Mouse (Mus musculus): ENCODE results near the gene Nrxn2. TPM values are rescaled to one million over a fixed set of nuclear protein-coding genes. Genes with fewer than 3 reads are reported as not detected.

The Nrxn2 gene
- polyA plus RNA-seq, 1 experiment from 2014 or later, result 0.47 TPM

DNA sequence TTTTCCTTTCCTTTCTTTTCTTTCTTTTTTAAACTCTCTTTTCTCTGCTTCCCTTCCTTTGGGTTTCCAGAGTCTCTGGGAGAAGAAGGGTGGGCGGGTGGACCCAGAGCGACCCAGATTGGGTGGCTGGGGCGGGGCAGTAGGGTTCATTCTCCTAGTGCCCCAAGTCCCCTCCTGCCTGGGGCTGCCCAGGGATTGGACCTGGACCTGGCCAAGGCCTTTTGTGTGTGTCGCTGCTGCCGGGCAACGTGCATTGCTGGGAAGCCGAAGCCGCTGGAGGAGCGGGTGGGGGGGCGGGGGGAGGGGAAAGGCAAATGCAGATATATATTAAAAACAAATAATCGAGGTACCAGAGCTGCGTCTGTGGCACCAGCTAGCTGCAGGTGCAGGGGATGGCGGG, 114.1 kb downstream of the Nrxn2 start:
- H3K4me2 ChIP-seq, result peak overlapping the region; percentile 79
- no peak overlapping the region for H3K9ac ChIP-seq
- no peak for ATAC-seq (ENCODE audit: insufficient read depth)
- peaks cover 39% of the 10 kb centered on the region for H3K27me3 ChIP-seq (ENCODE audit: insufficient read depth, low read length)
- no peaks in the 10 kb centered on the region for H3K36me3 ChIP-seq (ENCODE audit: insufficient read depth)
- no peak for TF ChIP-seq CTCF (IDR thresholded peaks at IDR 0.05; ENCODE audit: low read depth)
- no peaks in the 10 kb centered on the region for H3K9me3 ChIP-seq (ENCODE audit: low read depth, low read length)
- H3K4me3 ChIP-seq (ENCODE audit: low read depth, low read length), result peak overlapping the region; percentile 39; the same call in 1 of the 2 replicates
- H3K27ac ChIP-seq (ENCODE audit: low read depth), result no peak overlapping the region
- H3K4me1 ChIP-seq (ENCODE audit: insufficient read depth), result no peaks in the 10 kb centered on the region
- 9% methylated on average over 13 of the region's 13 CpGs for WGBS
- DNase-seq, result no peak

DNA sequence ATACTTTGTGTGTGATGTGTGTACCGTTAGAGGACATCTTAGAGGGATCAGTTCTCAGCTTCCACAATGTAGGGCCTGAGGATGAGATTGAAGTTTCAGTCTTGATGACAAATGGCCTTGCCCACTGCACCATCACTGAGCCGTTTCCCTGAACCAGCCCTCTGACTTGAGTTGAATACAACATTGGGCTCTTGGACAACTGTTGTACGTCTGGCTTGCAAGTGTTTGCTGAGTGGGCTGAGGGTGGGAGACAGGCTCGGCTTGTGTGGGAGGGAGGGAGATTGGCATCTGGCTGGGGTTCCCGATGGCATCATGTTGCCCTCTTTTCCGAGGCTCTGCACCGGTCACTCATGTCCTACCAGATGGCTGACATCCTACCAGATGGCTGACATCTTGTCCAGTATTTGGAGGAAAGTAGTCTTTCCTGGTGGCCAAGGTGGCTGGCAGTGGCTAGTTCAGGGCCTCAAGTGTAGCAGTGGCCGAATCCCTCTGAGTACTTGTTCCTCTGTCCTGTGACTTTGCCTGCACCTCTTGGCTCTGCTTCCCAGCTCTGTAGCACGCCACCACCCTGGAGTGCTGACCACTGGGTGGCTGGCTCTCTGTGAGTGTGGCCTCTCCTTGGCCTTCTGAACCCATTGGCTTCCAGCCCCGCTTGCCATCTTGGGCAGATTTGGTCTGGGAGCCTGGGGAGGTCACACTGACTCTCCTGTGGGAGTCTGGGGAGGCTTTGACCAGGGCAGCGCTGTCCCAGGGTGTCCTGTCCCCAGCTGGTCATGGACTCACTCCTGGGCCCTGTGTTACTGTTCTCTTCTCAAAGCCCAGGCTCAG, 115.0 kb downstream of the Nrxn2 start:
- TF ChIP-seq CTCF (IDR thresholded peaks at IDR 0.05; ENCODE audit: low read depth), result no peak
- no peaks in the 10 kb centered on the region for H3K4me1 ChIP-seq (ENCODE audit: insufficient read depth)
- H3K4me3 ChIP-seq (ENCODE audit: low read depth, low read length), result no peak overlapping the region
- H3K27me3 ChIP-seq (ENCODE audit: insufficient read depth, low read length), result peaks cover 39% of the 10 kb centered on the region
- no peak for ATAC-seq (ENCODE audit: insufficient read depth)
- no peak overlapping the region for H3K4me2 ChIP-seq
- no peak overlapping the region for H3K27ac ChIP-seq (ENCODE audit: low read depth)
- H3K9me3 ChIP-seq (ENCODE audit: low read depth, low read length), result no peaks in the 10 kb centered on the region
- no peak overlapping the region for H3K9ac ChIP-seq
- H3K36me3 ChIP-seq (ENCODE audit: insufficient read depth), result no peaks in the 10 kb centered on the region
- DNase-seq, result no peak
- 65% methylated on average over 11 of the region's 11 CpGs for whole genome bisulfite sequencing

DNA sequence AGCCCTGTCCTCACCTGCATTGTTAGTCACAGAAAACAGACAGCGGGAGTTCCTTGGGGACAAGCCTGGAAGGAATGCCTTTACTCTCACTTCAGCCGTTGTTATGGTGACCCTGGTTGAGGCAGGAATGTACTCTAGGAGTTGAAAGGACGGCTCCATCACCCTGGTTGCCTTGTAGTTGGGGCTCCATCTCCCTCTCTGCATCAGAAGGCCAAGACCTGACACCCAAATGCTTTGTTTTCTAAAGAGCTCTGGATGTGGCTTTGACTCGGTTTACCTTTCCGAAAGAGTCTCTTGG, 115.5 kb downstream of the Nrxn2 start:
- Histone ChIP-seq H3K4me1 (ENCODE audit: insufficient read depth) (no peaks in the 10 kb centered on the region), H3K4me3 (ENCODE audit: low read depth, low read length) (no peak overlapping the region), H3K27me3 (ENCODE audit: insufficient read depth, low read length) (peaks cover 39% of the 10 kb centered on the region), H3K4me2 (no peak overlapping the region), H3K27ac (ENCODE audit: low read depth) (no peak overlapping the region), H3K36me3 (ENCODE audit: insufficient read depth) (no peaks in the 10 kb centered on the region), H3K9ac (no peak overlapping the region), H3K9me3 (ENCODE audit: low read depth, low read length) (no peaks in the 10 kb centered on the region)
- DNase-seq (peak; percentile 9), ATAC-seq (ENCODE audit: insufficient read depth) (no peak)
- 51% methylated on average over 5 of the region's 5 CpGs for WGBS
- no peak for TF ChIP-seq CTCF (IDR thresholded peaks at IDR 0.05; ENCODE audit: low read depth)

DNA sequence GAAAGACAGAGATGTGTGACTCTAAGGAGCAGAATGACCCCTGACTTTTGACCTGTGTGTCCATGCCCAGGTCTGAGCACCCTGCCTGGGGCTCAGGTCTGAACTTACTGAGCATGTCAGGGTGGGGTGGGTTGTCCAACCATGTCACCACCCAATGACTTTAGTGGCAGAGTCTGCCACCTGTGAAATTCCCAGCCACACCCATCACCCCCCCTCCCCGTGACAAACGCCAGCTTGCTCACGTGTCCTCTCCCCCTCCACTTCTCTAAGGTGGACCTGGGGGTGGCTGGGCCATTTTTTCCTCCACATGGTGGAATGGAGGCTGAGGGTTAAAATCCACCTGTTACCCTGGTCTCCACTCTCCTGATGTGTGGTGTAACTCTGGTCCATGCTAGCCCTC, 117.7 kb downstream of the Nrxn2 start:
- no peak overlapping the region for H3K9ac ChIP-seq
- H3K4me1 ChIP-seq (ENCODE audit: insufficient read depth), result no peaks in the 10 kb centered on the region
- ATAC-seq (ENCODE audit: insufficient read depth), result no peak
- no peak overlapping the region for H3K4me3 ChIP-seq (ENCODE audit: low read depth, low read length)
- no peak for DNase-seq
- WGBS, result 57% methylated on average over 3 of the region's 3 CpGs
- peaks cover 27% of the 10 kb centered on the region for H3K27me3 ChIP-seq (ENCODE audit: insufficient read depth, low read length)
- no peak overlapping the region for H3K4me2 ChIP-seq
- H3K9me3 ChIP-seq (ENCODE audit: low read depth, low read length), result no peaks in the 10 kb centered on the region
- H3K36me3 ChIP-seq (ENCODE audit: insufficient read depth), result no peaks in the 10 kb centered on the region
- H3K27ac ChIP-seq (ENCODE audit: low read depth), result no peak overlapping the region
- no peak for TF ChIP-seq CTCF (IDR thresholded peaks at IDR 0.05; ENCODE audit: low read depth)

DNA sequence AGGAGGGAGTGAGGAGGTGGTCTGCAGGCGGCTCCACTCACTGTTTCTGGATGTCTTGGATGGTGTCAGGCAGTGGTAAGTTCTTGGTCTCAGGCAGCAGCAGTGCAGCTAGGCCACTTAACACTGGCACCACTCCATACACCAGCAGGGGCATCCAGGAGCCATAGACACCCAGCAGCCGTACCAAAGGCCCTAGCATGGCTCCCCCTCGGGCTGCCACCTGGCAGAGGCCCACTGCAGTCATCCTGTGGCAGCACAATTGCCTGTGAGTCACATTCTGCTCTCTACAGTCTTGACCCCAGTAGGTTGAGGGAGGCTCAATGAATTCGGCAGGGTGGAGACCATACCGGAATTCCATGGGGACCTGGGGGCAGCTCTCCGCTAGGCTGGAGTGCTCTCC, 118.2 kb downstream of the Nrxn2 start:
- no peak overlapping the region for H3K9ac ChIP-seq
- no peaks in the 10 kb centered on the region for H3K9me3 ChIP-seq (ENCODE audit: low read depth, low read length)
- H3K4me3 ChIP-seq (ENCODE audit: low read depth, low read length), result no peak overlapping the region
- DNase-seq (no peak), ATAC-seq (ENCODE audit: insufficient read depth) (no peak)
- no peaks in the 10 kb centered on the region for H3K4me1 ChIP-seq (ENCODE audit: insufficient read depth)
- peaks cover 22% of the 10 kb centered on the region for H3K27me3 ChIP-seq (ENCODE audit: insufficient read depth, low read length)
- H3K27ac ChIP-seq (ENCODE audit: low read depth), result no peak overlapping the region
- TF ChIP-seq CTCF (IDR thresholded peaks at IDR 0.05; ENCODE audit: low read depth), result no peak
- H3K4me2 ChIP-seq, result no peak overlapping the region
- 57% methylated on average over 6 of the region's 6 CpGs for WGBS
- no peaks in the 10 kb centered on the region for H3K36me3 ChIP-seq (ENCODE audit: insufficient read depth)

DNA sequence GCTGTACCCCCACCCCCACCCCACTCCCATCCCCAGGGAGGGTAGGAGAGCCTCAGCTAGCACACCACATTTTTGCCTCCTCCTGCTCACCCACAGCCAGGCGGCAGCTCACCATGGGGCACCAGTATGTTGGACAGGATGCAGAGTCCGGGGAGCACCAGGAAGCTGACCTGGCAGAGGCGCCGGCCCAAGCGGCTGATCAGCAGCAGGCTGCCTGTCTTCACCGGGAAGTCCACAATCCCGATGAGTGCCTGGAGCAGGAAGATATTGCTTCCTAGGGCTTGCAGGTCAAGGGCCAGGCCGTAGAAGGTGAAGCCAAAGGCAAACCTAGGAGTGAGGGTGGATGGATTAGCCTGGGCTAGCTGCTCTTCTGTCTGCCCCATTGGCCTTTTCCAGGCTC, 119.0 kb downstream of the Nrxn2 start:
- WGBS, result 54% methylated on average over 8 of the region's 8 CpGs
- H3K9ac ChIP-seq, result no peak overlapping the region
- no peaks in the 10 kb centered on the region for H3K9me3 ChIP-seq (ENCODE audit: low read depth, low read length)
- H3K27ac ChIP-seq (ENCODE audit: low read depth), result no peak overlapping the region
- H3K36me3 ChIP-seq (ENCODE audit: insufficient read depth), result no peaks in the 10 kb centered on the region
- no peak overlapping the region for H3K4me2 ChIP-seq
- no peak for TF ChIP-seq CTCF (IDR thresholded peaks at IDR 0.05; ENCODE audit: low read depth)
- DNase-seq, result no peak
- H3K27me3 ChIP-seq (ENCODE audit: insufficient read depth, low read length), result peaks cover 14% of the 10 kb centered on the region
- no peak overlapping the region for H3K4me3 ChIP-seq (ENCODE audit: low read depth, low read length)
- no peak for ATAC-seq (ENCODE audit: insufficient read depth)
- no peaks in the 10 kb centered on the region for H3K4me1 ChIP-seq (ENCODE audit: insufficient read depth)

DNA sequence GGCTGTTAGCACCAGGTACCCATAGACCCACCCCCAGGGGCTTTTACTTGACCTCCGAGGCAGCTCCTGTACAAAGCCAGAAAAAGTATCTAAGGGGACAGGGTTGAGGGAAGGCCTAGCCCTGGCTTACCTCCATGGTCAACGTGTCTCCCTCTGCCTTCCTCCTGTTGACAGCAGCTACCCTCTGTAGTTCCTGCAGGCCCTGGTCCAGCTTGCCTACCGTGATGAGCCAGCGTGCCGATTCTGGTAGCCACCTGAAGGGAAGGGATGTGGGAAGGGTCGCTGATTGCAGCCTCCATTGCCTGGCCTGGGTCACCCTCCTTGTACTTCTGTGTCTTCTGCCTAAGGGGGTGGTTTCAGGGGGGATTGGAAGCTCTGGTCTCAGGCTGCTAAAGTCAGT, 120.0 kb downstream of the Nrxn2 start:
- 80% methylated on average over 6 of the region's 6 CpGs for whole genome bisulfite sequencing
- peaks cover 4% of the 10 kb centered on the region; the same call in 1 of the 2 replicates for H3K27me3 ChIP-seq (ENCODE audit: insufficient read depth, low read length)
- H3K4me3 ChIP-seq (ENCODE audit: low read depth, low read length), result no peak overlapping the region
- TF ChIP-seq CTCF (IDR thresholded peaks at IDR 0.05; ENCODE audit: low read depth), result no peak
- H3K9ac ChIP-seq, result no peak overlapping the region
- H3K36me3 ChIP-seq (ENCODE audit: insufficient read depth), result no peaks in the 10 kb centered on the region
- no peak for DNase-seq
- H3K4me2 ChIP-seq, result no peak overlapping the region
- no peaks in the 10 kb centered on the region for H3K9me3 ChIP-seq (ENCODE audit: low read depth, low read length)
- H3K27ac ChIP-seq (ENCODE audit: low read depth), result no peak overlapping the region
- no peaks in the 10 kb centered on the region for H3K4me1 ChIP-seq (ENCODE audit: insufficient read depth)
- no peak for ATAC-seq (ENCODE audit: insufficient read depth)
